Mouse (Mus musculus) adipocyte (in vitro differentiated cells): ENCODE measurements around the gene Acin1.
"Not testable (repeated sequence)": the region's sequence is repeated elsewhere in the genome, so short reads cannot be mapped to it uniquely, and the experiment has no call there.

Experiments used
- DNase-seq: peaks from one replicate; pipeline ENCODE4 v3.0.0-alpha.2; 2016; ENCODE audit warnings: low spot score

The Acin1 gene

GRCm38 (mm10) chr14:54642224-54642944, 44.3 kb downstream of the Acin1 start:
- no peak for DNase-seq

- DNase-seq = peak; percentile 71
Observed at GRCm38 (mm10) chr14:54641305-54641969, 45.3 kb downstream of the Acin1 start, which contains the start of gene Cdh24. Gene Cdh24 (minus strand): TSS chr14:54641364.

- no peak for DNase-seq
Observed at GRCm38 (mm10) chr14:54640946-54641304, 45.8 kb downstream of the Acin1 start, which contains the start of gene Gm17606. Gene Gm17606 (plus strand): TSS chr14:54640952.

- DNase-seq = no peak
Observed at GRCm38 (mm10) chr14:54640121-54640520, 46.6 kb downstream of the Acin1 start.

GRCm38 (mm10) chr14:54638210-54638609, 48.5 kb downstream of the Acin1 start:
- DNase-seq = no peak

- DNase-seq = no peak
Observed at GRCm38 (mm10) chr14:54636954-54637353, 49.8 kb downstream of the Acin1 start.

- peak; percentile 29 for DNase-seq
Observed at GRCm38 (mm10) chr14:54634182-54634581, 52.5 kb downstream of the Acin1 start.

- no peak for DNase-seq
Observed at GRCm38 (mm10) chr14:54632252-54632651, 54.5 kb downstream of the Acin1 start.

- DNase-seq = no peak
Observed at GRCm38 (mm10) chr14:54631240-54631599, 55.5 kb downstream of the Acin1 start.

- no peak for DNase-seq
Observed at GRCm38 (mm10) chr14:54630583-54631239, 56.0 kb downstream of the Acin1 start.

GRCm38 (mm10) chr14:54629797-54630196, 56.9 kb downstream of the Acin1 start:
- DNase-seq = no peak

- no peak for DNase-seq
Observed at GRCm38 (mm10) chr14:54628103-54628502, 58.6 kb downstream of the Acin1 start.

GRCm38 (mm10) chr14:54624976-54625375, 61.8 kb downstream of the Acin1 start:
- DNase-seq = no peak

- no peak for DNase-seq
Observed at GRCm38 (mm10) chr14:54623334-54623733, 63.4 kb downstream of the Acin1 start.

GRCm38 (mm10) chr14:54621133-54621532, 65.6 kb downstream of the Acin1 start, which contains the start of gene Psmb11:
Gene Psmb11 (plus strand): TSS chr14:54621433.
- DNase-seq = no peak

- DNase-seq = peak; percentile 87
Observed at GRCm38 (mm10) chr14:54617897-54618365, 68.8 kb downstream of the Acin1 start, which contains the start of gene Psmb5. Gene Psmb5 (minus strand): TSS chr14:54618022.

- DNase-seq = peak; percentile 47
Observed at GRCm38 (mm10) chr14:54617152-54617896, 69.4 kb downstream of the Acin1 start.

- DNase-seq = peak; percentile 14
Observed at GRCm38 (mm10) chr14:54616226-54616825, 70.4 kb downstream of the Acin1 start.

GRCm38 (mm10) chr14:54614130-54614529, 72.6 kb downstream of the Acin1 start:
- not testable (repeated sequence) for DNase-seq

GRCm38 (mm10) chr14:54610648-54611047, 76.1 kb downstream of the Acin1 start:
- no peak for DNase-seq

GRCm38 (mm10) chr14:54609962-54610361, 76.8 kb downstream of the Acin1 start:
- no peak for DNase-seq

- DNase-seq = no peak
Observed at GRCm38 (mm10) chr14:54609245-54609644, 77.5 kb downstream of the Acin1 start.
